9 mouse cellular contexts compared by ENCODE assay signal in genomic region chr4:54837326-54837725, GRCm38 (mm10).
DNase-seq lines count a peak whose midpoint lies in the region; ATAC-seq and TF ChIP-seq lines count a peak whose summit lies in the region.
"Had no signal": no experiment of that assay in that cellular context is flagged by ENCODE, and none has a peak within 500 bp of the region (broad histone marks: within the 10 kb centered on the region; RNA-seq: fewer than 3 reads in every experiment).

No protein-coding gene starts in this region.

- H3K27ac ChIP-seq in hindbrain, postnatal 0 days, result no peak overlapping the region
- H3K27ac ChIP-seq in hindbrain, embryonic 10.5 days, result no peak overlapping the region
- peak overlapping the region; percentile 61 for H3K27ac ChIP-seq in limb, embryonic 15.5 days
- no peak overlapping the region for H3K27ac ChIP-seq in intestine, embryonic 16.5 days (ENCODE audit: low read length)
- H3K27ac ChIP-seq: neural tube, embryonic 13.5 days had no signal

- no peak overlapping the region for H3K4me2 ChIP-seq in hindbrain, postnatal 0 days (ENCODE audit: low read depth, low read length)
- no peak overlapping the region for H3K4me2 ChIP-seq in limb, embryonic 15.5 days
- H3K4me2 ChIP-seq in intestine, embryonic 16.5 days (ENCODE audit: low read depth, low read length), result no peak overlapping the region
- H3K4me2 ChIP-seq: neural tube, embryonic 13.5 days had no signal

- peak; percentile 29 for DNase-seq in hindbrain, postnatal 0 days (ENCODE audit: low spot score)
- no peak for DNase-seq in hindbrain, embryonic 10.5 days (ENCODE audit: low spot score)
- peak; percentile 72 for DNase-seq in cerebellum, adult 9-10 months
- DNase-seq in heart, postnatal 14 days, result peak; percentile 35 to 57
- DNase-seq in retina, postnatal 1 day, result no peak
- no peak for DNase-seq in embryo, embryonic 11 days

- H3K4me1 ChIP-seq in hindbrain, postnatal 0 days (ENCODE audit: insufficient read depth, low read length), result 0 out of 2 replicates have a peak, but pooled peaks cover 5% of the 10 kb centered on the region
- peaks cover 11% of the 10 kb centered on the region for H3K4me1 ChIP-seq in hindbrain, embryonic 10.5 days (replicated peaks)
- H3K4me1 ChIP-seq in limb, embryonic 15.5 days, result peaks cover 16% of the 10 kb centered on the region
- no peaks in the 10 kb centered on the region for H3K4me1 ChIP-seq in intestine, embryonic 16.5 days (ENCODE audit: control insufficient read depth, insufficient read depth, low read length)

- H3K36me3 ChIP-seq in hindbrain, postnatal 0 days (ENCODE audit: insufficient read depth, low read length), result no peaks in the 10 kb centered on the region
- H3K36me3 ChIP-seq in hindbrain, embryonic 10.5 days, result no peaks in the 10 kb centered on the region
- no peaks in the 10 kb centered on the region for H3K36me3 ChIP-seq in limb, embryonic 15.5 days
- H3K36me3 ChIP-seq in intestine, embryonic 16.5 days (ENCODE audit: control insufficient read depth, insufficient read depth, low read length), result no peaks in the 10 kb centered on the region
- H3K36me3 ChIP-seq: neural tube, embryonic 13.5 days had no signal

- WGBS in hindbrain, postnatal 0 days, result 62% methylated on average over 2 of the region's 2 CpGs
- WGBS in hindbrain, embryonic 10.5 days, result 87% methylated on average over 2 of the region's 2 CpGs
- 28% methylated on average over 2 of the region's 2 CpGs for WGBS in limb, embryonic 15.5 days
- 59% methylated on average over 2 of the region's 2 CpGs for WGBS in intestine, embryonic 16.5 days

- intact Hi-C loops in heart, postnatal 14 days (cut with DNase I), result loop anchor here (1.0 kb wide), 1 partner anchor 77 kb away; no protein-coding TSS in a partner anchor

- no peaks in the 10 kb centered on the region for H3K27me3 ChIP-seq in hindbrain, postnatal 0 days (ENCODE audit: insufficient read depth, low read length)
- no peaks in the 10 kb centered on the region for H3K27me3 ChIP-seq in hindbrain, embryonic 10.5 days (ENCODE audit: insufficient read depth, poor library complexity, severe bottlenecking)
- no peaks in the 10 kb centered on the region for H3K27me3 ChIP-seq in limb, embryonic 15.5 days
- no peaks in the 10 kb centered on the region for H3K27me3 ChIP-seq in intestine, embryonic 16.5 days (replicated peaks; ENCODE audit: control insufficient read depth, insufficient read depth, low read length)
- H3K27me3 ChIP-seq: neural tube, embryonic 13.5 days had no signal

- TF ChIP-seq CTCF in hindbrain, postnatal 0 days (IDR thresholded peaks at IDR 0.05; ENCODE audit: low read depth), result no peak

- no peak overlapping the region for H3K9ac ChIP-seq in hindbrain, postnatal 0 days (replicated peaks; ENCODE audit: low read length)
- no peak overlapping the region for H3K9ac ChIP-seq in limb, embryonic 15.5 days
- H3K9ac ChIP-seq in intestine, embryonic 16.5 days (ENCODE audit: low read depth, low read length), result no peak overlapping the region
- H3K9ac ChIP-seq: neural tube, embryonic 13.5 days had no signal

- no peaks in the 10 kb centered on the region for H3K9me3 ChIP-seq in hindbrain, postnatal 0 days (ENCODE audit: low read length)
- H3K9me3 ChIP-seq in hindbrain, embryonic 10.5 days, result no peaks in the 10 kb centered on the region
- H3K9me3 ChIP-seq in limb, embryonic 15.5 days, result no peaks in the 10 kb centered on the region
- no peaks in the 10 kb centered on the region for H3K9me3 ChIP-seq in intestine, embryonic 16.5 days (ENCODE audit: control insufficient read depth, low read length)
- H3K9me3 ChIP-seq: neural tube, embryonic 13.5 days had no signal

- ATAC-seq in hindbrain, postnatal 0 days, result no peak
- ATAC-seq in limb, embryonic 15.5 days (ENCODE audit: insufficient number of reproducible peaks, low FRiP score, low TSS enrichment, low read depth), result peak; percentile 81
- ATAC-seq in intestine, embryonic 16.5 days, result no peak

- H3K4me3 ChIP-seq in hindbrain, postnatal 0 days (ENCODE audit: low read length), result no peak overlapping the region
- no peak overlapping the region for H3K4me3 ChIP-seq in hindbrain, embryonic 10.5 days
- no peak overlapping the region for H3K4me3 ChIP-seq in limb, embryonic 15.5 days
- H3K4me3 ChIP-seq in intestine, embryonic 16.5 days (ENCODE audit: low read length), result no peak overlapping the region
- H3K4me3 ChIP-seq: neural tube, embryonic 13.5 days had no signal

Comparison
In these comparisons a context has a peak if more than half of its experiments do, and no peak if none do; other contexts are left out.
1. DNase-seq: peak in hindbrain, postnatal 0 days (single experiment), cerebellum, adult 9-10 months (single experiment) and heart, postnatal 14 days (2 of 2); none in hindbrain, embryonic 10.5 days (single experiment), retina, postnatal 1 day (single experiment) and embryo, embryonic 11 days (single experiment).